Mouse (Mus musculus): ENCODE data around the gene Unc13b. TPM values are rescaled to one million over a fixed set of nuclear protein-coding genes. Genes with fewer than 3 reads are reported as not detected.
A peak's percentile ranks its signal among the peaks of the same experiment; 100 is the strongest.

Unc13b gene
- polyA plus RNA-seq, 1 experiment from 2014 or later = 15.1 TPM

DNA sequence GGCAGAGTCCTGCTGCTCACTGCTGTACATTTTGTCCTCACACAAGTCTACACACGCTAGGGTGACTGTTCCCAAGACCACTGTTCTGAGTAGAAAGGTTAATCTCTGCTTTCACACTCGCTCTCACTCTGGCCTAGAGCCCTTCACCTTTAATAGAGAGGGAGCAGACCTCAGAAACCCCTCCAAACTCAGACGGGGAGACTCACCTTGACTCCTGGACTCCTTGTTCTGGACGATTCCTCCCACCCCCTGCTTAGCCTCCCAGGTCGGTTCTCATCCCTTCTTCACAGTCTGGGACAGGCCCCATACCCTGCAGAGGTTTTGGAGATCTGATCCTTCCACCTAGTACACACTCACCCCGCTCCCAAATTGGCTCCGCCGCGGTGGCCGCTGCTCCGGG, 19.1 kb upstream of the Unc13b start:
- H3K4me2 ChIP-seq = peak overlapping the region; percentile 74
- peak overlapping the region; percentile 71 for H3K27ac ChIP-seq
- H3K9ac ChIP-seq = peak overlapping the region; percentile 86
- H3K36me3 ChIP-seq (ENCODE audit: poor library complexity, severe bottlenecking) = peaks cover 28% of the 10 kb centered on the region
- H3K9me3 ChIP-seq (replicated peaks) = no peaks in the 10 kb centered on the region
- no peak for ATAC-seq
- no peaks in the 10 kb centered on the region for H3K27me3 ChIP-seq
- H3K4me1 ChIP-seq = peaks cover 50% of the 10 kb centered on the region
- WGBS = 4% methylated on average over 11 of the region's 11 CpGs
- peak overlapping the region; percentile 72 for H3K4me3 ChIP-seq

DNA sequence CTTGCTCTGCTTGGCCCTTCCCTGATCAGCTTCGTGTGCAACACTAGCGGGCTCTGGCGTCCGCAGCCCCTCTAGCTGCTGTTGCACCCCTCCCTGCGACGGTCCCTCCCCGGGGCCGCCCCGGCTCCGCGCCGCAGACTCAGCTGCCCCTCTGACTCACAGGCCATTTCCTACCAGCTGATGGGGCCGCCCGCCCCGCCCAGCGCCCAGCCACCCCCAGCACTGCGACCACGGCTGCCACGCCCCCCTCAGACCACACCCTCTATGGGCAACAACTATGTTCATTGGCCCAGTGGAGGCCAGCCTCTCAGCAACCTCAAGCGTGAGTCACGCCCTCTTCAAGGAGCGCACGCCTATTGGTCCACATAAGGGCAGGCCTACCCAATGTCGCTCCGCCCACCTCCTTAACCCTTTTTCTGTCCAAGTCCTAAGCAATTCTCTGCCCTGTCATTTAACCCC, 18.6 kb upstream of the Unc13b start:
- Histone ChIP-seq H3K27ac (peak overlapping the region; percentile 71), H3K9ac (peak overlapping the region; percentile 86), H3K4me3 (peak overlapping the region; percentile 72), H3K9me3 (replicated peaks) (no peaks in the 10 kb centered on the region), H3K4me1 (peaks cover 56% of the 10 kb centered on the region), H3K36me3 (ENCODE audit: poor library complexity, severe bottlenecking) (peaks cover 22% of the 10 kb centered on the region), H3K27me3 (no peaks in the 10 kb centered on the region), H3K4me2 (peak overlapping the region; percentile 74)
- peak; percentile 97 for ATAC-seq
- under 1% methylated on average over 24 of the region's 25 CpGs for WGBS

DNA sequence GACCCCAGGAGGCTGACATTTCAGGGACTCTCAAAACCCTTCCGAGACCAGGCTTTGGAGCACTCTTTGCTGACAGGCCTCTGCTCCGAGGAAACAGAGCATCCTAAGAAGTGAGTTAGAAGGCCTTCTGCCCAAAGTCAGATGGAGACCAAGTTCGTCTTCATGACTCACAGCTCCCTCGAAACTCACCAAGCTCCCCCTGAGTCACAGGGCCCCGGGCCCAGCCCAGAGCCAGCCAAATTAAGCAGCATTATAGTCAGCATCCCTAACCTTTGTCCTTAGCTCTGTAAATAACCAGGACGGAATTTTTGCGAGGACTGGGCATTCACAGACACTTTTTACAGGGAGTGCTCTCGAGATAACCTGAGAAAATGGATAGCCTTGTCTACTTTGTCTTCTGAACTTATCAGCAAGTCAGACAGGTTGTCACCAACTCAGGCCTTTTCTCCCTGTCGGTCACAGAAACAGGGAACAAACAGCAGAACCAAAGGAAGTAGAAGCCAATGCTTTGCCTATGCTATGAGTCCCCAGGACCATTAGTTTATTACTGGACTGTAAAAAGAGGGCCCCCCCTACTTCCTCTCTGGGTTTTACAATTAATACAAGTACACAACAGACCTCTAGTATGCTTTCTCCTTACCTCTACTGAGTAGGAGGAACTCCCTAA, 17.7 kb upstream of the Unc13b start:
- 68% methylated on average over 9 of the region's 9 CpGs for WGBS
- peaks cover 14% of the 10 kb centered on the region for H3K36me3 ChIP-seq (ENCODE audit: poor library complexity, severe bottlenecking)
- 0 out of 2 replicates have a peak overlapping the region, but pooled peaks have one; percentile 72 for H3K4me3 ChIP-seq
- no peaks in the 10 kb centered on the region for H3K9me3 ChIP-seq (replicated peaks)
- peak overlapping the region; percentile 74 for H3K4me2 ChIP-seq
- peak overlapping the region; percentile 26; the same call in 1 of the 2 replicates for H3K9ac ChIP-seq
- no peaks in the 10 kb centered on the region for H3K27me3 ChIP-seq
- H3K27ac ChIP-seq = peak overlapping the region; percentile 69
- peaks cover 58% of the 10 kb centered on the region for H3K4me1 ChIP-seq
- no peak for ATAC-seq

DNA sequence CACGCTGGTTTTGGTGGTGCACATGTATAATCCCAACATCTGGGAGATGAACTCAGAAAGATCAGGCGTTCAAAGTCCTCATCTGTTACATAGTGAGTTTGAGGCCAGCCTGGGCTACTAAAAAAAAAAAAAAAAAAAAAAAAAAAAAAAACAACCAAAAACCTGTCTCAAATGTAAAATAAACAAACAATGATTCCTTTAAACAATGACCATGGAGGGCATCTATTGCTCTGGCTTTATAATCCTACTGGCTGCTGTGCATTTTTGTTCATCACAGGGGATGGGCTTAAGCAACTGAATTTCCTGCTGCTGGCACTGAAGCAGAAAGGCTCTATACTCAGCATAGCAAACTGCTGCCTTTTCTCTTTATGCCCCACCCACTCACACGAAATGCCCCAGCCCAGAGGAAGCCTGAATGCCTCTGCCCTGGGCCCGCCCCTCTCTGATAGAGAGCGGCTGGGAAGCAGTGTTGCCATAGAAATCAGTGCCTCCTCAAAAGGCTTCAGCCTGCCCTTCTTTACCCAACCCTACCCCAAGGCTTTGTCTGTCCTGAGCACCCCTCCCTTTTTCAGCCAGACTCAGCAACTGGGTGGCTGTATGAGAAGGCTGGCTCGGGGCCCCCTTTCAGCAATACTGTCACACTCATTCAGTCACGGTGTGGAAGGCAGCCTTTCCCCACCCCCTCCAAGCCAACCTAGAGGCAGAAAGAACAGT, 15.0 kb upstream of the Unc13b start:
- peak overlapping the region; percentile 97 for H3K27ac ChIP-seq
- peaks cover 48% of the 10 kb centered on the region for H3K4me1 ChIP-seq
- no peaks in the 10 kb centered on the region for H3K27me3 ChIP-seq
- peak overlapping the region; percentile 58 for H3K4me3 ChIP-seq
- ATAC-seq = peak; percentile 72
- no peaks in the 10 kb centered on the region for H3K36me3 ChIP-seq (ENCODE audit: poor library complexity, severe bottlenecking)
- no peaks in the 10 kb centered on the region for H3K9me3 ChIP-seq (replicated peaks)
- peak overlapping the region; percentile 71 for H3K4me2 ChIP-seq
- WGBS = 4% methylated on average over 7 of the region's 7 CpGs
- H3K9ac ChIP-seq = peak overlapping the region; percentile 67

DNA sequence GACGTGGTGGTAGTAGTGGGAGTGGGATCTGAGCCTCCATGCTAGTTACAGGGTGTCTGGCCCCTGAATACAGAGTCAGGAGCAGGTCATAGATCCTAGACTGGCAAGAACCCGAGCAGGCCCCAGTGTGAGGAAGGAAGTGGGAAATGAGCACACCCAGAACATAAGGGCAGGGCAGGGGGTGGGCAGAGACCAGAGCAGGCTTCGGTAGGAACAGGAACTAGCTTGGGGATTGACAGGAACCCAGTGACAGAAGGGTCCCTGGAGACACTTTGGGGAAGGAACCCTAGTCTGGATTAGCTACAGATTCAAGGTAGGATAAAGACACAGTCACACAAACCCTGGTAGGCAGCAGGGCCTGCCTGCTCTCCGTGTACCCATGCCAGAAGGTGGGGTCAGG, 14.1 kb upstream of the Unc13b start:
- peak overlapping the region; percentile 67 for H3K9ac ChIP-seq
- H3K36me3 ChIP-seq (ENCODE audit: poor library complexity, severe bottlenecking) = no peaks in the 10 kb centered on the region
- 0% methylated on average over 4 of the region's 4 CpGs for WGBS
- ATAC-seq = no peak
- peaks cover 39% of the 10 kb centered on the region for H3K4me1 ChIP-seq
- H3K4me3 ChIP-seq = peak overlapping the region; percentile 58
- H3K27me3 ChIP-seq = no peaks in the 10 kb centered on the region
- no peaks in the 10 kb centered on the region for H3K9me3 ChIP-seq (replicated peaks)
- H3K4me2 ChIP-seq = peak overlapping the region; percentile 71
- H3K27ac ChIP-seq = peak overlapping the region; percentile 97

GRCm38 (mm10) chr4:43045285-43045658, 13.5 kb upstream of the Unc13b start:
- Histone ChIP-seq H3K9me3 (replicated peaks) (no peaks in the 10 kb centered on the region), H3K4me2 (peak overlapping the region; percentile 71), H3K4me1 (peaks cover 38% of the 10 kb centered on the region), H3K4me3 (peak overlapping the region; percentile 58), H3K9ac (peak overlapping the region; percentile 67), H3K27ac (peak overlapping the region; percentile 97), H3K36me3 (ENCODE audit: poor library complexity, severe bottlenecking) (no peaks in the 10 kb centered on the region), H3K27me3 (no peaks in the 10 kb centered on the region)
- peak; percentile 2; the same call in 1 of the 2 replicates for ATAC-seq
- WGBS = 2% methylated on average over 13 of the region's 13 CpGs

DNA sequence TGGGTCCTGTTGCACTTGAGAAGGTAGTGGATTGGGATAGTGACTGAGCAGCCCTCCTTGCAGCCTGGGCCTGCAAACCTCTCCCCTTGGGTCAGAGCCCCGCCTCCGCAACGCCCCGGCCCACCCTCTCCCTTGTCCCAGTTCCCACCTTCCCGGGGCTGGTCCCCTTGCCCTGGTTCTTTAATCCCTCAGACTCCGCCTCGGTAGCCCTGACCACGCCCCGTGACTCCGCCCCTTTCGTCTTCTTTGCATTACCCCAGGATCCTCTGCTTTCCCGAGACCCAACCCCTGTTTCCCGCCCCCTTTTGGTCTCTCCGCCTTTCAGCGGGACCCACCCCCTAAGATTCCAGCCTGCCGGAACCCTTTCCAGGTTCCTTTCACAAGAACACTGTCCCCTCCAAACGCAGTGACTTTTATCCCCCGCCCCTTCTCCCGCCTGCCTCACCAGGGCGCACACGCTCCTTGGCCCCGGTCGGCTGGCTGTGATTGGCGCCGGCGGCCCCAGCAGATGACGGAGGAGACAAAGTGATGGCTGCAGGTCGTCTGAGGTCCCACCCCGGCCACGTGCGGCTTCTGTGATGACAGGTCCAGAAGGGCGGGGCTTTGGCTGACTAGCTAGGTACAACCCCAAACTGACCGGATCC, 13.0 kb upstream of the Unc13b start, which contains the start of gene Fam214b:
TSS of gene Fam214b (minus strand) at position 562 of the 644 bp plus-strand sequence.
- H3K9me3 ChIP-seq (replicated peaks) = no peaks in the 10 kb centered on the region
- H3K36me3 ChIP-seq (ENCODE audit: poor library complexity, severe bottlenecking) = no peaks in the 10 kb centered on the region
- under 1% methylated on average over 33 of the region's 33 CpGs for WGBS
- H3K27ac ChIP-seq = peak within 1 kb of the TSS; percentile 97
- peak within 1 kb of the TSS; percentile 72 for H3K9ac ChIP-seq
- H3K27me3 ChIP-seq = no peaks in the 10 kb centered on the region
- peaks cover 34% of the 10 kb centered on the region for H3K4me1 ChIP-seq
- peak; percentile 90 for ATAC-seq
- peak within 1 kb of the TSS; percentile 58 for H3K4me3 ChIP-seq
- peak within 1 kb of the TSS; percentile 71 for H3K4me2 ChIP-seq

DNA sequence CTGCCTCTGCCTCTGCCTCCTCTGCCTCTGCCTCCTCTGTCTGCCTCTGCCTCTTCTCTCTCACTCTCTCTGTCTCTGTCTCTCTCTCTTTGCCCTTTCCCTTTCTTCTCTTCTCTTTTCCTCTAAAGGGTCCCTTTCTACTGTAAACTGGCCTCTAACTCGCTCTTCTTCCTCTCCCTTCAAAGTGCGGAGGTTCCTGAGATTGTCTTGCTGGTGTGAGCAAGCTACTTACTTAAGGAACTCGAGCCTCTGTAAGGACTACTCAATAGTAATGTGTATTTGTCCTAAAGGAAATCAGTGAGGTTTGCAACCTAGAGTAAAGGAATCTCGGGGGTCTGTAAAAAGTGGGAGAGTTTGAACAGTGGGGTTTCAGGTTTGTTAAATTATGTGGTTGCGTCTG, 12.1 kb upstream of the Unc13b start:
- 63% methylated on average over 5 of the region's 5 CpGs for WGBS
- Histone ChIP-seq H3K9ac (0 out of 2 replicates have a peak overlapping the region, but pooled peaks have one; percentile 34), H3K4me3 (0 out of 2 replicates have a peak overlapping the region, but pooled peaks have one; percentile 7), H3K36me3 (ENCODE audit: poor library complexity, severe bottlenecking) (no peaks in the 10 kb centered on the region), H3K27ac (peak overlapping the region; percentile 10; the same call in 1 of the 2 replicates), H3K9me3 (replicated peaks) (no peaks in the 10 kb centered on the region), H3K4me1 (peaks cover 31% of the 10 kb centered on the region), H3K27me3 (no peaks in the 10 kb centered on the region), H3K4me2 (peak overlapping the region; percentile 71)
- ATAC-seq = no peak

DNA sequence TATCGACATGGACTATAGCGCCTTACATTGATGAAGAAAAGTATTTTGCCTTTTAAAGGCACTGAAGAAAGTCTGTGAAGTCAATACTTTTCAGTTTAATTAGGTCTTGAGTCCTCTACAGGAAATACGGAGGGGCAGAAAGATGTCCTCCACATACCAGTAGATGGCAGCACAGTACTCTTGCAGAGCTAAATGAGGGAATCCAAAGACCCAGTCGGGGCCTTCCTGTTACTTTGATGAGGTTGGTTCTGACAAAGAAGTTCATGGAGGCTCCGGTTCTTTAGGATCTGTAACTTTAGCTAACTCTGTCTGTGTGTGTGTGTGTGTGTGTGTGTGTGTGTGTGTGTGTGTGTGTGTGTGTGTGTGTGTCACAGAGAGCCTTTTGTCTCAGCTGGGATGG, 11.5 kb upstream of the Unc13b start:
- 7% methylated on average over 5 of the region's 5 CpGs for WGBS
- Histone ChIP-seq H3K27ac (no peak overlapping the region), H3K27me3 (no peaks in the 10 kb centered on the region), H3K4me2 (peak overlapping the region; percentile 71), H3K4me1 (peaks cover 31% of the 10 kb centered on the region), H3K9ac (no peak overlapping the region), H3K9me3 (replicated peaks) (no peaks in the 10 kb centered on the region), H3K36me3 (ENCODE audit: poor library complexity, severe bottlenecking) (no peaks in the 10 kb centered on the region), H3K4me3 (no peak overlapping the region)
- ATAC-seq = no peak

DNA sequence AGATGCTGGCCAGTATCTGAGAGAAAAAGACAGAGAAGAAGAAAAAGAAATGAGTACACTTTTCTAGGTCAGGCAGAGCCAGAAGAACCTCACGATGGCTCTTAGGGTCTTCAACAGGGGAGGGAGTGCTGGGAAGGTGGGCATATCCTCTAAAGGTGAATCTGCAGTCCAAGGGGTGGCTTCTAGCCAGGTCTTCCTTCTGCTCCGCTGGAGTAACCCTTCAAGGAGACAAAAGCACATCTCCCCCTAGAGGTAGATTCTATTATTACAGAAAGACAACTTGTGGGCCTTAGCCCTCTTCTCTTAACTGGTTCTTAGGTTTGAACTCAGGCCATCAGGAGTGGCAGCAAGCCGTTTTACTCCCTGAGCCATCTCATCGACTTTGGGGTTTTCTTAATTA, 6.1 kb upstream of the Unc13b start:
- Histone ChIP-seq H3K36me3 (ENCODE audit: poor library complexity, severe bottlenecking) (no peaks in the 10 kb centered on the region), H3K4me1 (no peaks in the 10 kb centered on the region), H3K27me3 (no peaks in the 10 kb centered on the region), H3K9me3 (replicated peaks) (no peaks in the 10 kb centered on the region), H3K27ac (no peak overlapping the region), H3K9ac (no peak overlapping the region), H3K4me2 (no peak overlapping the region), H3K4me3 (no peak overlapping the region)
- 8% methylated on average over 4 of the region's 4 CpGs for WGBS
- ATAC-seq = no peak

DNA sequence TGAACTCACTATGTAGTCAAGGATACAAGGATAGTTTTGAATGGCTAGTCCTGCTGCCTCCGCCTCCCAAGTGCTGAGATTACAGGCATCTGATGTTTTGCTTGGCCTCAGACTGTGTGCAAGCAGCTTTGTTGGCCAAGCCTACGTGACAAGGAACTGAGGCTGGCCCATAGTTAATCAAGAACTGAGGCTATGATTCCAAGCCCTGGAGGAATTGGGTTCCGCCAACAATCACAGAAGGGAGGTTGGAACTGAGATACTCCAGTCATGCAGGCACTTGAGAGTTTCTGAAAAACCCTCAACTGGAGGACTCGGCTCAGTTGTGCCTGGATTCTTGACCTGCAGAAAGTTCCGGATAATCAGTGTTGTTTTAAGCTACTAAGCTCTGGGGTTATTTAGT, 1.1 kb upstream of the Unc13b start:
- Histone ChIP-seq H3K27me3 (no peaks in the 10 kb centered on the region), H3K27ac (no peak overlapping the region), H3K4me1 (peaks cover 21% of the 10 kb centered on the region), H3K36me3 (ENCODE audit: poor library complexity, severe bottlenecking) (no peaks in the 10 kb centered on the region), H3K4me3 (no peak overlapping the region), H3K9ac (no peak overlapping the region), H3K4me2 (no peak overlapping the region), H3K9me3 (replicated peaks) (no peaks in the 10 kb centered on the region)
- 96% methylated on average over 5 of the region's 5 CpGs for WGBS
- no peak for ATAC-seq

DNA sequence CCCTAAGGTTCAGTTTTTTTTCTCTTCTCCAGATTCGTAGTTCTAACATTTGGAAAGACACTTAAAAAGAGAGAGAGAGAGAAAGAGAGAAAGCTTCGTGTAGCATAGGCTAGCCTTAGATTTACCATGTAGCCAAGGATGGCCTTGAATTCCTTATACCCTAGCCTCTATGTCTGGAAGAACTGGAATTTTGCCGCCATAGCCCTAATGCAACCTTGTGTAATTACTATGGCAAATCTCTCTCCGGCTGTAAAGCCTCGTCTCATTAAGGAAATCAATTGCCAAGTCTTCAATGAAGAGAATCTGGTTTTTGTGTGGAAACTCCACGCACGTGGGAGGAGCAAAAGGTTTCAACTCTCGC, 381 bp upstream of the Unc13b start:
- Histone ChIP-seq H3K27me3 (no peaks in the 10 kb centered on the region), H3K9ac (0 out of 2 replicates have a peak overlapping the region, but pooled peaks have one; percentile 84), H3K4me1 (peaks cover 21% of the 10 kb centered on the region), H3K9me3 (replicated peaks) (no peaks in the 10 kb centered on the region), H3K4me2 (peak overlapping the region; percentile 75), H3K4me3 (peak overlapping the region; percentile 79), H3K27ac (peak overlapping the region; percentile 15; the same call in 1 of the 2 replicates), H3K36me3 (ENCODE audit: poor library complexity, severe bottlenecking) (no peaks in the 10 kb centered on the region)
- ATAC-seq = peak; percentile 55
- 16% methylated on average over 8 of the region's 8 CpGs for WGBS

All from forebrain, embryonic 13.5 days (tissue).